Mouse (Mus musculus): ENCODE results near the gene Tpte. TPM values are rescaled to one million over a fixed set of nuclear protein-coding genes. Genes with fewer than 3 reads are reported as not detected.

Gene Tpte
- polyA plus RNA-seq, 1 experiment from 2014 or later, result not detected

DNA sequence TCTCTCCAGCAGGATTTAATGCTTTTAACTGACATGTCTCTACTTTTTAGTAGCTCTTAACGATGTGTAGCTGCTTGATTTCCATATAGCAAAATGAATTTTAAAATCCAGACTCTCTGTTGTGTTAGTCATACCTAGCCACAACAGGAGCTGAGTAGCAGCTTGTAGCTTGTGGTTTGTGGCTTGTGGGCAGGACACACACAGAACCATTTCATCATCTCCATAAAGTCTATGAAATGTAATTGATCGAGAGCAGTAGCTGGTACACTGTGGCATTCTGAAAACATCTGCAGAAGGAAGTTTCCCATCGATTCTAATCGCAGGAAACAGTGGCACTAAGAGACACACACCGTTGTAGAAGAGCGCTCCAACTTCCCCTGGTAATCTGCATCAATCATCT is 122.5 kb downstream of the Tpte start:
- ATAC-seq (ENCODE audit: low FRiP score) (no peak), DNase-seq (ENCODE audit: low spot score, missing footprints) (no peak)
- no peaks in the 10 kb centered on the region for H3K36me3 ChIP-seq (ENCODE audit: control insufficient read depth, insufficient read depth, low read length)
- H3K4me1 ChIP-seq (ENCODE audit: control insufficient read depth, insufficient read depth, low read length), result peaks cover 2% of the 10 kb centered on the region
- 78% methylated on average over 6 of the region's 6 CpGs for WGBS
- H3K4me2 ChIP-seq, result no peak overlapping the region
- no peak overlapping the region for H3K27ac ChIP-seq (ENCODE audit: low read depth, low read length)
- no peaks in the 10 kb centered on the region for H3K27me3 ChIP-seq (ENCODE audit: control insufficient read depth, insufficient read depth, low read length)
- no peak overlapping the region for H3K4me3 ChIP-seq (ENCODE audit: low read depth, low read length)
- no peaks in the 10 kb centered on the region for H3K9me3 ChIP-seq (ENCODE audit: control insufficient read depth, low read length)
- no peak overlapping the region for H3K9ac ChIP-seq (ENCODE audit: low read length)

DNA sequence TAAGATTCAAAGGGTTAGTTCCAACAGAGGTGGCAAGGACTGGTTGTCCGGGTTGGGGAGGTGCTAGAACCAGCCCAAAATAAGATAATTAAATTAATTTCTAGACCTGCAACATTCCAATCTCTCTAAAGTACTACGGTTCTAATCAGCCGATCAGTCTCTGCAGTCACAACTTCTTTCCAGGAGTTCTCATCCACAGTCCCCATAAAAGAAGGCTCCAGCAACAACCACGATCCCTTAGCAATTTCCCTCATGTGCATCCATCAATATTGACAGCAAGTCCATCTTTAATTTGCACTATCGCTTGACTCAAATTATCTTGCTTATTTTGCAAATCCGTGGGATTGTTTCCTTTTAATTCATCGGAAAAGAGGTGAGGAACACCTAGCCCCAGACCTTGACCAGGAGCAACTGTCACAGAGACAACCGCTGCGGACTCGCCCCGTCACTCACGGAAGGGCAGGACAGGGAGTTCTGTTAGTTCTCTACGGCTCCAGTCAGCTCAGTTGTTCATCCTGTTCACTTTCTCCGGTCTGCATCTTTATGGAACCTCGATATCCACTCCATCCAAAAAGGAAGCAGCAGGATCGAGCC is 127.5 kb downstream of the Tpte start:
- no peak for DNase-seq (ENCODE audit: low spot score, missing footprints)
- H3K9me3 ChIP-seq (ENCODE audit: control insufficient read depth, low read length), result no peaks in the 10 kb centered on the region
- no peak for ATAC-seq (ENCODE audit: low FRiP score)
- H3K4me1 ChIP-seq (ENCODE audit: control insufficient read depth, insufficient read depth, low read length), result peaks cover 10% of the 10 kb centered on the region
- peak overlapping the region; percentile 93 for H3K9ac ChIP-seq (ENCODE audit: low read length)
- peak overlapping the region; percentile 14 for H3K27ac ChIP-seq (ENCODE audit: low read depth, low read length)
- WGBS, result 19% methylated on average over 16 of the region's 16 CpGs
- peak overlapping the region; percentile 81 for H3K4me3 ChIP-seq (ENCODE audit: low read depth, low read length)
- H3K27me3 ChIP-seq (ENCODE audit: control insufficient read depth, insufficient read depth, low read length), result no peaks in the 10 kb centered on the region
- H3K4me2 ChIP-seq, result peak overlapping the region; percentile 85
- no peaks in the 10 kb centered on the region for H3K36me3 ChIP-seq (ENCODE audit: control insufficient read depth, insufficient read depth, low read length)

DNA sequence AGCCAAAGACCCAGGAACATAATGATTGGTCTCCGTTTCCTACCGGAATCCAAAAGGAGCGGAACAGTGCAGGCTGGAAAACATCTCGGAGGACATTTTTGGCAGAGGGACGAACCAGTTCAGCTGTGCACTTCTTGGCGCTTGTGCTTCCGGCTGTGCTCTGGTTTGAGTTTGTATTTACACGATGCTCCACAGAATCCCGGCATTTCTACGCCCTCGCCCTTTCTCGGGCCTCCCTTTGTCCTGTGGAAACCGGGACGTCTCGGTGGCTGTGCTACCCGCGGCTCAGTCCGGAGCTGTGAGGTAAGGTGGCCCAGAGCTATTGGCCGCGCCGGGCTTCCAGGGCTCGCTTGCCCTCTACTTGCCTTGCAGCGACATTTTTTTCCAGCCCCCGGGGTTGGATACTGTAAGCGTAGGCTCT is 128.1 kb downstream of the Tpte start, which contains the start of gene Mrps31:
Mrps31 (plus strand) TSS at position 80 of the 421 bp plus-strand sequence.
- under 1% methylated on average over 25 of the region's 25 CpGs for WGBS
- ATAC-seq (ENCODE audit: low FRiP score) (peak; percentile 92), DNase-seq (ENCODE audit: low spot score, missing footprints) (peak; percentile 98)
- Histone ChIP-seq H3K4me1 (ENCODE audit: control insufficient read depth, insufficient read depth, low read length) (peaks cover 10% of the 10 kb centered on the region), H3K36me3 (ENCODE audit: control insufficient read depth, insufficient read depth, low read length) (no peaks in the 10 kb centered on the region), H3K27me3 (ENCODE audit: control insufficient read depth, insufficient read depth, low read length) (no peaks in the 10 kb centered on the region), H3K27ac (ENCODE audit: low read depth, low read length) (peak within 1 kb of the TSS; percentile 57), H3K9ac (ENCODE audit: low read length) (peak within 1 kb of the TSS; percentile 93), H3K4me3 (ENCODE audit: low read depth, low read length) (peak within 1 kb of the TSS; percentile 81), H3K4me2 (peak within 1 kb of the TSS; percentile 85), H3K9me3 (ENCODE audit: control insufficient read depth, low read length) (no peaks in the 10 kb centered on the region)

DNA sequence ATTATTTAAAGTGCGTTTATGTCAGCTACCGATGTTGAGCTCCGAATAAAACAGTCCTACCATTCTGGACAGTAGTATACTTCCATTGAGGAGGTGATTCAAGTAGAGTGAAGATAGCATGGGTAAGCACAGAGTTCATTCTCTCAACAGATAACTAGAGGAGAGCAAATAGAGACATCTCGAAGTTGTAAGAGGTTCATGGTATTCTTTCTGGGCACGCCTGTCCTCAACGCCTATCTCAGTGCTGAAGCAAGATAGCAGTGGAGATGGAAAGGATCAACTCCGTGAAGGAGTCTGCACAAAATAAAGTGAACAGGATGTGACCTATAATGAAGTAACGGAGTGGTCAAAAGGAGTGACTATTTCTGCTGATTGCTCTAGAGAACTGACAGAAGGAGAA is 128.7 kb downstream of the Tpte start:
- Histone ChIP-seq H3K27ac (ENCODE audit: low read depth, low read length) (no peak overlapping the region; the same call in 1 of the 2 replicates), H3K4me2 (peak overlapping the region; percentile 85), H3K27me3 (ENCODE audit: control insufficient read depth, insufficient read depth, low read length) (no peaks in the 10 kb centered on the region), H3K9ac (ENCODE audit: low read length) (peak overlapping the region; percentile 93), H3K36me3 (ENCODE audit: control insufficient read depth, insufficient read depth, low read length) (no peaks in the 10 kb centered on the region), H3K4me1 (ENCODE audit: control insufficient read depth, insufficient read depth, low read length) (peaks cover 10% of the 10 kb centered on the region), H3K4me3 (ENCODE audit: low read depth, low read length) (peak overlapping the region; percentile 81), H3K9me3 (ENCODE audit: control insufficient read depth, low read length) (no peaks in the 10 kb centered on the region)
- ATAC-seq (ENCODE audit: low FRiP score) (no peak), DNase-seq (ENCODE audit: low spot score, missing footprints) (no peak)
- WGBS, result 25% methylated on average over 8 of the region's 8 CpGs

Other genes with a start within 250 kb of the Tpte start
- gene Atp7b, start 223.1 kb upstream of the Tpte start, polyA plus RNA-seq (2014; fragmentation: Nextera tagmentation; extraction: Ambion mirVana), result 1.8 and 2.0 TPM in 2 replicates
- 32.5 and 35.9 TPM in 2 replicates for gene Alg11, start 222.7 kb upstream of the Tpte start, polyA plus RNA-seq (2014; fragmentation: Nextera tagmentation; extraction: Ambion mirVana)
- gene Nek5, start 158.4 kb upstream of the Tpte start, polyA plus RNA-seq (2014; fragmentation: Nextera tagmentation; extraction: Ambion mirVana), result 0.16 TPM in 1 of 2 replicates, not detected in the other
- 8.6 and 8.9 TPM in 2 replicates for gene Nek3, start 117.0 kb upstream of the Tpte start, polyA plus RNA-seq (2014; fragmentation: Nextera tagmentation; extraction: Ambion mirVana)
- gene Ckap2, start 97.6 kb upstream of the Tpte start, polyA plus RNA-seq (2014; fragmentation: Nextera tagmentation; extraction: Ambion mirVana), result 74.0 and 77.1 TPM in 2 replicates
- gene Vps36, start 90.6 kb upstream of the Tpte start, polyA plus RNA-seq (2014; fragmentation: Nextera tagmentation; extraction: Ambion mirVana), result 43.6 and 43.7 TPM in 2 replicates
- 8.3 and 10.5 TPM in 2 replicates for gene Thsd1, start 56.1 kb upstream of the Tpte start, polyA plus RNA-seq (2014; fragmentation: Nextera tagmentation; extraction: Ambion mirVana)
- gene Slc25a15, start 115.2 kb downstream of the Tpte start, polyA plus RNA-seq (2014; fragmentation: Nextera tagmentation; extraction: Ambion mirVana), result 14.6 and 16.4 TPM in 2 replicates
- gene Mrps31, start 127.9 kb downstream of the Tpte start, polyA plus RNA-seq (2014; fragmentation: Nextera tagmentation; extraction: Ambion mirVana), result 45.3 and 47.0 TPM in 2 replicates

Data from midbrain, embryonic 11.5 days (tissue).